Mouse (Mus musculus) stomach, postnatal 0 days (tissue): ENCODE measurements at regions not wholly inside any gene's neighbourhood (a gene's known extent, or its start where the extent isn't known, plus 50 kb on each side); places are given as distances from the start of the nearest gene placed in this dataset.

Experiments used
- CTCF ChIP-seq: IDR thresholded peaks from 2 replicates; pipeline ENCODE4 v1.5.1; 2016; ENCODE audit warnings: antibody characterized with exemption, low read depth, mild to moderate bottlenecking, moderate library complexity
- EP300 ChIP-seq: optimal IDR thresholded peaks from 2 replicates; pipeline ENCODE3; 2016; ENCODE audit warnings: antibody characterized with exemption

- no peak for TF ChIP-seq CTCF
- TF ChIP-seq EP300: no peak
Measured at GRCm38 (mm10) chr2:133708735-133709584, 157.0 kb downstream of the Bmp2 start.
